Mouse (Mus musculus): ENCODE data around the gene Tpmt. TPM values are rescaled to one million over a fixed set of nuclear protein-coding genes. Genes with fewer than 3 reads are reported as not detected.

Tpmt gene
- polyA plus RNA-seq, 1 experiment from 2014 or later, result 21.8 TPM

- Histone ChIP-seq H3K27me3 (replicated peaks) (no peaks in the 10 kb centered on the region), H3K9ac (no peak overlapping the region), H3K4me2 (no peak overlapping the region), H3K27ac (no peak overlapping the region), H3K36me3 (no peaks in the 10 kb centered on the region), H3K4me1 (0 out of 2 replicates have a peak, but pooled peaks cover 9% of the 10 kb centered on the region), H3K4me3 (replicated peaks) (no peak overlapping the region), H3K9me3 (no peaks in the 10 kb centered on the region)
- WGBS, result 93% methylated on average over 5 of the region's 5 CpGs
- ATAC-seq (ENCODE audit: insufficient read depth, low FRiP score, low read depth), result no peak
Observed at GRCm38 (mm10) chr13:47040061-47040460, 4.5 kb downstream of the Tpmt start.

- no peak overlapping the region for H3K4me2 ChIP-seq
- no peaks in the 10 kb centered on the region for H3K9me3 ChIP-seq
- no peaks in the 10 kb centered on the region for H3K27me3 ChIP-seq (replicated peaks)
- no peak overlapping the region for H3K4me3 ChIP-seq (replicated peaks)
- no peak for ATAC-seq (ENCODE audit: insufficient read depth, low FRiP score, low read depth)
- 81% methylated on average over 6 of the region's 6 CpGs for WGBS
- no peak overlapping the region for H3K9ac ChIP-seq
- no peaks in the 10 kb centered on the region for H3K4me1 ChIP-seq
- no peaks in the 10 kb centered on the region for H3K36me3 ChIP-seq
- no peak overlapping the region for H3K27ac ChIP-seq
Observed at GRCm38 (mm10) chr13:47037946-47038345, 6.6 kb downstream of the Tpmt start.

GRCm38 (mm10) chr13:47033602-47034001 lies 10.9 kb downstream of the Tpmt start:
- H3K9me3 ChIP-seq, result no peaks in the 10 kb centered on the region
- no peaks in the 10 kb centered on the region for H3K27me3 ChIP-seq (replicated peaks)
- no peak overlapping the region for H3K9ac ChIP-seq
- ATAC-seq (ENCODE audit: insufficient read depth, low FRiP score, low read depth), result no peak
- no peak overlapping the region for H3K4me2 ChIP-seq
- no peaks in the 10 kb centered on the region for H3K36me3 ChIP-seq
- H3K27ac ChIP-seq, result no peak overlapping the region
- WGBS, result 94% methylated on average over 4 of the region's 4 CpGs
- H3K4me3 ChIP-seq (replicated peaks), result no peak overlapping the region
- no peaks in the 10 kb centered on the region for H3K4me1 ChIP-seq

GRCm38 (mm10) chr13:47030376-47031107 lies 14.0 kb downstream of the Tpmt start:
- no peak overlapping the region for H3K4me3 ChIP-seq (replicated peaks)
- 85% methylated on average over 17 of the region's 17 CpGs for WGBS
- no peaks in the 10 kb centered on the region for H3K9me3 ChIP-seq
- ATAC-seq (ENCODE audit: insufficient read depth, low FRiP score, low read depth), result no peak
- no peak overlapping the region for H3K4me2 ChIP-seq
- no peaks in the 10 kb centered on the region for H3K36me3 ChIP-seq
- H3K9ac ChIP-seq, result no peak overlapping the region
- H3K27me3 ChIP-seq (replicated peaks), result no peaks in the 10 kb centered on the region
- no peak overlapping the region for H3K27ac ChIP-seq
- no peaks in the 10 kb centered on the region for H3K4me1 ChIP-seq

- Histone ChIP-seq H3K4me3 (replicated peaks) (no peak overlapping the region), H3K27ac (no peak overlapping the region), H3K9ac (no peak overlapping the region), H3K36me3 (no peaks in the 10 kb centered on the region), H3K4me1 (no peaks in the 10 kb centered on the region), H3K27me3 (replicated peaks) (no peaks in the 10 kb centered on the region), H3K4me2 (no peak overlapping the region), H3K9me3 (no peaks in the 10 kb centered on the region)
- ATAC-seq (ENCODE audit: insufficient read depth, low FRiP score, low read depth), result no peak
- 76% methylated on average over 7 of the region's 7 CpGs for WGBS
Observed at GRCm38 (mm10) chr13:47020798-47021197, 23.7 kb downstream of the Tpmt start.

- H3K9ac ChIP-seq, result no peak overlapping the region
- no peak overlapping the region for H3K27ac ChIP-seq
- no peaks in the 10 kb centered on the region for H3K36me3 ChIP-seq
- H3K4me3 ChIP-seq (replicated peaks), result no peak overlapping the region
- WGBS, result 76% methylated on average over 7 of the region's 7 CpGs
- H3K4me1 ChIP-seq, result no peaks in the 10 kb centered on the region
- no peak overlapping the region for H3K4me2 ChIP-seq
- no peaks in the 10 kb centered on the region for H3K27me3 ChIP-seq (replicated peaks)
- ATAC-seq (ENCODE audit: insufficient read depth, low FRiP score, low read depth), result no peak
- H3K9me3 ChIP-seq, result no peaks in the 10 kb centered on the region
Observed at GRCm38 (mm10) chr13:47019774-47020173, 24.8 kb downstream of the Tpmt start.

GRCm38 (mm10) chr13:47017259-47017658 lies 27.3 kb downstream of the Tpmt start:
- no peak overlapping the region for H3K4me2 ChIP-seq
- ATAC-seq (ENCODE audit: insufficient read depth, low FRiP score, low read depth), result peak; percentile 63; the same call in 1 of the 2 replicates
- H3K4me3 ChIP-seq (replicated peaks), result no peak overlapping the region
- 0 out of 2 replicates have a peak, but pooled peaks cover 6% of the 10 kb centered on the region for H3K4me1 ChIP-seq
- 41% methylated on average over 5 of the region's 5 CpGs for WGBS
- no peaks in the 10 kb centered on the region for H3K9me3 ChIP-seq
- no peak overlapping the region for H3K27ac ChIP-seq
- 0 out of 2 replicates have a peak, but pooled peaks cover 6% of the 10 kb centered on the region for H3K27me3 ChIP-seq (replicated peaks)
- H3K9ac ChIP-seq, result no peak overlapping the region
- no peaks in the 10 kb centered on the region for H3K36me3 ChIP-seq

GRCm38 (mm10) chr13:47015195-47015501 lies 29.4 kb downstream of the Tpmt start:
- WGBS, result 68% methylated on average over 5 of the region's 5 CpGs
- Histone ChIP-seq H3K9me3 (no peaks in the 10 kb centered on the region), H3K4me2 (peak overlapping the region; percentile 99), H3K36me3 (no peaks in the 10 kb centered on the region), H3K9ac (no peak overlapping the region), H3K4me3 (replicated peaks) (peak overlapping the region; percentile 57; the same call in 1 of the 2 replicates), H3K27me3 (replicated peaks) (0 out of 2 replicates have a peak, but pooled peaks cover 6% of the 10 kb centered on the region), H3K4me1 (0 out of 2 replicates have a peak, but pooled peaks cover 6% of the 10 kb centered on the region), H3K27ac (no peak overlapping the region)
- no peak for ATAC-seq (ENCODE audit: insufficient read depth, low FRiP score, low read depth)

- no peak within 1 kb of the TSS for H3K27ac ChIP-seq
- 3% methylated on average over 69 of the region's 73 CpGs for WGBS
- H3K9ac ChIP-seq, result peak within 1 kb of the TSS; percentile 27; the same call in 1 of the 2 replicates
- H3K4me2 ChIP-seq, result peak within 1 kb of the TSS; percentile 99
- H3K36me3 ChIP-seq, result no peaks in the 10 kb centered on the region
- 0 out of 2 replicates have a peak, but pooled peaks cover 6% of the 10 kb centered on the region for H3K4me1 ChIP-seq
- peak within 1 kb of the TSS; percentile 57 for H3K4me3 ChIP-seq (replicated peaks)
- 0 out of 2 replicates have a peak, but pooled peaks cover 6% of the 10 kb centered on the region for H3K27me3 ChIP-seq (replicated peaks)
- no peaks in the 10 kb centered on the region for H3K9me3 ChIP-seq
- ATAC-seq (ENCODE audit: insufficient read depth, low FRiP score, low read depth), result peak; percentile 70
Observed at GRCm38 (mm10) chr13:47014334-47015194, 30.0 kb downstream of the Tpmt start, which contains the start of gene Nhlrc1. Gene Nhlrc1, minus strand, starts transcription at chr13:47014850.

GRCm38 (mm10) chr13:47013740-47014139 lies 30.8 kb downstream of the Tpmt start:
- no peak overlapping the region for H3K9ac ChIP-seq
- H3K4me2 ChIP-seq, result peak overlapping the region; percentile 99
- 0 out of 2 replicates have a peak, but pooled peaks cover 6% of the 10 kb centered on the region for H3K4me1 ChIP-seq
- 59% methylated on average over 10 of the region's 10 CpGs for WGBS
- no peak for ATAC-seq (ENCODE audit: insufficient read depth, low FRiP score, low read depth)
- peak overlapping the region; percentile 57 for H3K4me3 ChIP-seq (replicated peaks)
- 0 out of 2 replicates have a peak, but pooled peaks cover 6% of the 10 kb centered on the region for H3K27me3 ChIP-seq (replicated peaks)
- no peaks in the 10 kb centered on the region for H3K36me3 ChIP-seq
- H3K9me3 ChIP-seq, result no peaks in the 10 kb centered on the region
- no peak overlapping the region for H3K27ac ChIP-seq

- 85% methylated on average over 4 of the region's 4 CpGs for WGBS
- ATAC-seq (ENCODE audit: insufficient read depth, low FRiP score, low read depth), result no peak
- Histone ChIP-seq H3K27ac (no peak overlapping the region), H3K4me2 (no peak overlapping the region), H3K4me1 (no peaks in the 10 kb centered on the region), H3K9me3 (no peaks in the 10 kb centered on the region), H3K4me3 (replicated peaks) (no peak overlapping the region), H3K27me3 (replicated peaks) (no peaks in the 10 kb centered on the region), H3K36me3 (no peaks in the 10 kb centered on the region), H3K9ac (no peak overlapping the region)
Observed at GRCm38 (mm10) chr13:47001590-47001989, 42.9 kb downstream of the Tpmt start.

- no peaks in the 10 kb centered on the region for H3K36me3 ChIP-seq
- no peak for ATAC-seq (ENCODE audit: insufficient read depth, low FRiP score, low read depth)
- no peaks in the 10 kb centered on the region for H3K27me3 ChIP-seq (replicated peaks)
- no peak overlapping the region for H3K27ac ChIP-seq
- H3K9ac ChIP-seq, result no peak overlapping the region
- 42% methylated on average over 5 of the region's 5 CpGs for WGBS
- H3K4me2 ChIP-seq, result no peak overlapping the region
- no peaks in the 10 kb centered on the region for H3K9me3 ChIP-seq
- H3K4me3 ChIP-seq (replicated peaks), result no peak overlapping the region
- H3K4me1 ChIP-seq, result no peaks in the 10 kb centered on the region
Observed at GRCm38 (mm10) chr13:46999498-46999897, 45.0 kb downstream of the Tpmt start.
